Mouse (Mus musculus) liver, embryonic 14.5 days (tissue): ENCODE data around the gene Hivep2. TPM values are rescaled to one million over a fixed set of nuclear protein-coding genes. Genes with fewer than 3 reads are reported as not detected.

Experiments
- ATAC-seq: fragments of 200-750 bp; cut with Nextera tagmentation; 2 replicates; pipeline ENCODE4 v1.8.0; 2017; ENCODE audit warnings: moderate number of reproducible peaks, mild to moderate bottlenecking, moderate library complexity; ENCODE audit not compliant: insufficient read depth
- DNase-seq, 3 experiments: peaks; one replicate each; pipeline ENCODE4 v3.0.0-alpha.2; 2012 to 2013; ENCODE audit warnings: low read depth in 3 of 3, low spot score in 3 of 3
- H3K27ac ChIP-seq: fragments of 300-500 bp; sonication (generic); 2 replicates; pipeline ENCODE4 v1.5.1; 2014; ENCODE audit warnings: moderate library complexity, mild to moderate bottlenecking, control low read depth, inconsistent platforms
- H3K27me3 ChIP-seq: fragments of 300-500 bp; sonication (generic); 2 replicates; pipeline ENCODE4 v1.6.1; 2014; ENCODE audit warnings: mild to moderate bottlenecking, low read length, moderate library complexity; ENCODE audit not compliant: control insufficient read depth, insufficient read depth
- H3K36me3 ChIP-seq: fragments of 300-500 bp; sonication (generic); replicated peaks from 2 replicates; pipeline ENCODE4 v1.6.1; 2014; ENCODE audit warnings: low read depth; ENCODE audit not compliant: control insufficient read depth, insufficient read depth
- H3K4me1 ChIP-seq, 2 experiments: fragments of 200-500 bp in 1 of 2; fragments of 300-500 bp in 1 of 2; sonication (generic) in 1 of 2; replicated peaks; 2 replicates each; pipeline ENCODE4 v1.6.1; 2012 to 2014; ENCODE audit warnings: antibody characterized with exemption in 1 of 2, inconsistent platforms in 1 of 2, low read length in 1 of 2; ENCODE audit not compliant: control insufficient read depth in 2 of 2, insufficient read depth in 2 of 2
- H3K4me2 ChIP-seq: fragments of 300-500 bp; sonication (generic); 2 replicates; pipeline ENCODE4 v1.6.1; 2014; ENCODE audit warnings: low read depth, mild to moderate bottlenecking, control low read depth, moderate library complexity
- H3K4me3 ChIP-seq, 2 experiments: fragments of 200-500 bp in 1 of 2; fragments of 300-500 bp in 1 of 2; sonication (generic) in 1 of 2; 2 replicates each; pipeline ENCODE4 v1.5.1; 2012 to 2014; ENCODE audit warnings: low read depth in 2 of 2, low read length in 2 of 2, mild to moderate bottlenecking in 2 of 2, control low read depth in 1 of 2, inconsistent platforms in 1 of 2, moderate library complexity in 1 of 2; ENCODE audit not compliant: insufficient read depth in 1 of 2
- H3K9ac ChIP-seq: fragments of 300-500 bp; sonication (generic); replicated peaks from 2 replicates; pipeline ENCODE4 v1.6.1; 2014; ENCODE audit warnings: mild to moderate bottlenecking, control low read depth, moderate library complexity
- H3K9me3 ChIP-seq: fragments of 300-500 bp; sonication (generic); 2 replicates; pipeline ENCODE4 v1.6.1; 2016; ENCODE audit warnings: low read length, mixed read lengths; ENCODE audit not compliant: control insufficient read depth
- CTCF ChIP-seq: IDR thresholded peaks from 2 replicates; pipeline ENCODE4 v1.5.1; 2016; ENCODE audit warnings: antibody characterized with exemption, low read depth, control low read depth
- EP300 ChIP-seq: IDR thresholded peaks from 2 replicates; pipeline ENCODE4 v1.6.1; 2016; ENCODE audit warnings: antibody characterized with exemption, low read depth
- WGBS: fragments of 180-500 bp; shearing (Covaris S2); extraction: QIAGEN DNeasy Blood & Tissue Kit; methylation state at CpG from one replicate; pipeline ENCODE4 v1.1.7; 2014; ENCODE audit not compliant: insufficient replicate concordance; 5-methylcytosine and 5-hydroxymethylcytosine counted together
- polyA plus RNA-seq, 2 experiments: library from polyadenylated mRNA; depleted of rRNA in 1 of 2; stranded (reverse) in 1 of 2; unstranded in 1 of 2; fragments of >200 nt; fragmentation: Nextera tagmentation in 1 of 2; extraction: Ambion mirVana in 1 of 2; gene quantifications; 2 replicates each; pipeline versions ENCODE4 v1.2.1 to v1.2.3; 2012 to 2014

The Hivep2 gene
- polyA plus RNA-seq, 2 experiments: 0.32 to 0.33 TPM

DNA sequence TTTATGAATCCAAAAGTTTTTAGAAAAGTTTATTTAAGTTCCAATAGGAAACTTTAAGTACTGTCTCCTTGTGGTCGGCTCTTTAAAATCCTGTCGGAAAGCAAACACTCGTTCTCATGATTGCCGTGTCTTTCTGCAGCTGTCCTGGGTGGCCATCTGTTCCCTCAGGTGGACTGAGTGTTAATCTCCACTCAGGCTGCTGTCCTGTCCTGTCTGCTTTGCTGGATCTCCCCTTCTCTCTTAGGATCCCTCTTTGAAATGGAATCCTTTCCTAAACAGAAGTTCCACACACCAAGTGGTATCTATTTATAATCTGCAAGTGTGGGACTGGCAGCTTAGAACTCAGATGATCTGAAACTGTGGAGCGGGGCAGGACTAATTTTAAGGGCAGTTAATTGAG is 75.7 kb downstream of the Hivep2 start:
- peaks cover 0 to 4% of the 10 kb centered on the region in 2 experiments; a peak in 1 of 4 replicates for H3K4me1 ChIP-seq
- ATAC-seq (no peak), DNase-seq (no peak)
- H3K4me2 ChIP-seq: no peak overlapping the region
- H3K9ac ChIP-seq: no peak overlapping the region
- H3K27ac ChIP-seq: no peak overlapping the region
- 70% methylated on average over 5 of the region's 5 CpGs for WGBS
- no peak overlapping the region for H3K4me3 ChIP-seq
- H3K27me3 ChIP-seq: no peaks in the 10 kb centered on the region
- no peaks in the 10 kb centered on the region for H3K9me3 ChIP-seq
- TF ChIP-seq CTCF (no peak), EP300 (no peak)
- no peaks in the 10 kb centered on the region for H3K36me3 ChIP-seq

DNA sequence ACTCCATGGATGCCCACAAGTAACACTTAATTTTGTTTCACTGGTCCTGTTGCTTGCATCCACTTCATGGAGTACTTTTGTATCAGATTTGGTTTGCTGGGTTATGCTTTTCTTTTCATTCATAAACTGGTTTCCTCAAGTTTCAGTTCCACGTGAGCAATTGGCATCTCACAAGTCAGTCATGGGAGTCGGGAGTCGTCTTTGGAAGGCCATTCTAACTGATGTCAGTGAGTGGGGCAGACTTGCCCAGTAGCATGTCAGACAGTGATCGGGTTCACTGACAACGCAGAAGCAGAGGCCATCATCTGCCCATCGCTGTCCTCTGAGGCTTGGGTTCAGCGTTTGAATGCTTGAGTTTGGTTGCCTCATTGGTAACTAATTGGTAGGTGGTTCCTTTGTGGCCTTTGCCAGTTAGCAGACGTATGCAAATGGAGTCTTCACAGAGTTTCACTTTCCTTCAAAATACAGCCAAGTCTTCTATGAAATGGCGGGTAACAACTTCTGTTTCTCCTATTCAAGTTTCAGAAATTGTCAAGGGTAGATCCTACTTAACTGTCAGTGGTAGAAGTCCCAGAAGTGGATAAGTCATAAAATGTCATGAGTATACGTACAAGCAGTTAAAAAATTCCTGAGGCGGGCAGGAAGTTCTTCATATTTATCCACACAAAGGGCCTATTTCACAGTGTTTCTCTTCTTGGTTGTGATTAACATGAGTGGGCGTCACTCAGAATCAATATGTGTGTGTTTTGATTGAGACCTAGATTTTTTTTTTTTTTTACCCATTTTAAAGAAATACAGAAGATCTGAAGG is 76.9 kb downstream of the Hivep2 start:
- 56% methylated on average over 12 of the region's 12 CpGs for WGBS
- TF ChIP-seq CTCF (no peak), EP300 (no peak)
- DNase-seq: no peak
- no peaks in the 10 kb centered on the region for H3K9me3 ChIP-seq
- no peak overlapping the region for H3K4me3 ChIP-seq
- H3K27me3 ChIP-seq: no peaks in the 10 kb centered on the region
- H3K27ac ChIP-seq: no peak overlapping the region
- H3K4me2 ChIP-seq: no peak overlapping the region
- peaks cover 0 to 4% of the 10 kb centered on the region in 2 experiments; a peak in 1 of 4 replicates for H3K4me1 ChIP-seq
- no peaks in the 10 kb centered on the region for H3K36me3 ChIP-seq
- no peak for ATAC-seq
- H3K9ac ChIP-seq: no peak overlapping the region

- H3K27me3 ChIP-seq: no peaks in the 10 kb centered on the region
- no peak for ATAC-seq
- 71% methylated on average over 4 of the region's 4 CpGs for WGBS
- H3K36me3 ChIP-seq: no peaks in the 10 kb centered on the region
- no peak for DNase-seq
- H3K9me3 ChIP-seq: no peaks in the 10 kb centered on the region
- TF ChIP-seq EP300 (no peak), CTCF (no peak)
- H3K27ac ChIP-seq: no peak overlapping the region
- H3K9ac ChIP-seq: no peak overlapping the region
- peaks cover 0 to 4% of the 10 kb centered on the region in 2 experiments; a peak in 1 of 4 replicates for H3K4me1 ChIP-seq
- no peak overlapping the region for H3K4me3 ChIP-seq
- H3K4me2 ChIP-seq: no peak overlapping the region
Observed at GRCm38 (mm10) chr10:14043349-14043710, 77.5 kb downstream of the Hivep2 start.

GRCm38 (mm10) chr10:14044046-14044782 is 78.3 kb downstream of the Hivep2 start:
- WGBS: 40% methylated on average over 14 of the region's 14 CpGs
- Histone ChIP-seq H3K4me1 (peaks cover 0 to 4% of the 10 kb centered on the region in 2 experiments; a peak in 1 of 4 replicates), H3K9me3 (no peaks in the 10 kb centered on the region), H3K4me3 (no peak overlapping the region), H3K27ac (no peak overlapping the region), H3K4me2 (no peak overlapping the region), H3K27me3 (no peaks in the 10 kb centered on the region), H3K9ac (no peak overlapping the region), H3K36me3 (no peaks in the 10 kb centered on the region)
- no peak for ATAC-seq
- no peak for DNase-seq
- no peak for TF ChIP-seq EP300
- no peak for TF ChIP-seq CTCF

- Histone ChIP-seq H3K36me3 (no peaks in the 10 kb centered on the region), H3K4me1 (peaks cover 0 to 4% of the 10 kb centered on the region in 2 experiments; a peak in 1 of 4 replicates), H3K27ac (no peak overlapping the region), H3K4me2 (no peak overlapping the region), H3K27me3 (no peaks in the 10 kb centered on the region), H3K9me3 (no peaks in the 10 kb centered on the region), H3K4me3 (no peak overlapping the region), H3K9ac (no peak overlapping the region)
- DNase-seq (no peak), ATAC-seq (no peak)
- 46% methylated on average over 5 of the region's 5 CpGs for WGBS
- TF ChIP-seq CTCF: no peak
- TF ChIP-seq EP300: no peak
Observed at GRCm38 (mm10) chr10:14044783-14045392, 79.0 kb downstream of the Hivep2 start.
